Mouse (Mus musculus) cortical plate, adult 2 months (tissue): ENCODE results near the gene Herc3.

Experiments
- CTCF ChIP-seq: fragments of 200-500 bp; IDR thresholded peaks from 2 replicates; pipeline ENCODE4 v1.5.1; 2011; ENCODE audit warnings: mild to moderate bottlenecking, control low read depth, low read length; ENCODE audit not compliant: insufficient read depth; ENCODE audit errors: extremely low read depth
- POLR2A ChIP-seq: fragments of 200-500 bp; IDR thresholded peaks from 2 replicates; pipeline ENCODE4 v1.6.1; 2011; ENCODE audit warnings: mild to moderate bottlenecking, low read length, control low read depth; ENCODE audit not compliant: insufficient read depth; ENCODE audit errors: extremely low read depth

GRCm38 (mm10) chr6:58862446-58862993 lies 31.3 kb downstream of the Herc3 start:
- TF ChIP-seq POLR2A (no peak), CTCF (no peak)
